Mouse (Mus musculus) bone marrow, adult 2 months (tissue): ENCODE data around the gene Prom1. TPM values are rescaled to one million over a fixed set of nuclear protein-coding genes. Genes with fewer than 3 reads are reported as not detected.

Source experiments
- H3K27ac ChIP-seq: fragments of 200-500 bp; 2 replicates; pipeline ENCODE4 v1.5.1; 2012; ENCODE audit warnings: low read depth, mild to moderate bottlenecking, control low read depth, inconsistent platforms, low read length; ENCODE audit not compliant: control insufficient read depth, poor library complexity, insufficient read depth
- H3K4me1 ChIP-seq: fragments of 200-500 bp; 2 replicates; pipeline ENCODE4 v1.6.1; 2011; ENCODE audit warnings: low read length; ENCODE audit not compliant: control insufficient read depth, insufficient read depth
- H3K4me3 ChIP-seq: fragments of 200-500 bp; replicated peaks from 2 replicates; pipeline ENCODE3; 2011; ENCODE audit warnings: mild to moderate bottlenecking, low read depth, low read length, control low read depth; ENCODE audit not compliant: control insufficient read depth
- CTCF ChIP-seq: fragments of 200-500 bp; IDR thresholded peaks from 2 replicates; pipeline ENCODE4 v1.5.1; 2011; ENCODE audit warnings: low read length, control low read depth; ENCODE audit not compliant: control insufficient read depth, insufficient read depth
- POLR2A ChIP-seq: fragments of 200-500 bp; IDR thresholded peaks from 2 replicates; pipeline ENCODE4 v1.6.1; 2011; ENCODE audit warnings: low read depth, mild to moderate bottlenecking, control low read depth, low read length, borderline replicate concordance; ENCODE audit not compliant: control insufficient read depth
- WGBS: fragments of 180-500 bp; shearing (Covaris S2); methylation state at CpG from one replicate; pipeline ENCODE4 v1.1.7; 2018; 5-methylcytosine and 5-hydroxymethylcytosine counted together
- polyA plus RNA-seq: library from polyadenylated mRNA; stranded (reverse); fragments of >200 nt; gene quantifications from 2 replicates; pipeline ENCODE4 v1.2.4, GENCODE M21; 2011; ENCODE audit warnings: low replicate concordance; ENCODE audit not compliant: missing spikeins, insufficient read depth, insufficient read length

Gene Prom1
- polyA plus RNA-seq, 1 experiment: 58.9 TPM

- WGBS: 55% methylated on average over 2 of the region's 2 CpGs
- TF ChIP-seq CTCF: no peak
- no peak for TF ChIP-seq POLR2A
- no peak overlapping the region for H3K27ac ChIP-seq
Observed at GRCm38 (mm10) chr5:44109121-44109520, 7.3 kb upstream of the Prom1 start.

GRCm38 (mm10) chr5:44108125-44108524 is 6.3 kb upstream of the Prom1 start:
- H3K4me3 ChIP-seq: no peak overlapping the region
- TF ChIP-seq POLR2A (no peak), CTCF (no peak)
- WGBS: 77% methylated on average over 4 of the region's 4 CpGs
- H3K27ac ChIP-seq: no peak overlapping the region
- H3K4me1 ChIP-seq: no peaks in the 10 kb centered on the region; the same call in 1 of the 2 replicates

More at GRCm38 (mm10) chr5:44109121-44109520, 7.3 kb upstream of the Prom1 start:
- H3K4me1 ChIP-seq: no peaks in the 10 kb centered on the region
- no peak overlapping the region for H3K4me3 ChIP-seq

- no peak overlapping the region for H3K27ac ChIP-seq
- H3K4me1 ChIP-seq: no peaks in the 10 kb centered on the region; the same call in 1 of the 2 replicates
- H3K4me3 ChIP-seq: no peak overlapping the region
- no peak for TF ChIP-seq CTCF
- TF ChIP-seq POLR2A: no peak
- WGBS: 15% methylated on average over 4 of the region's 4 CpGs
Observed at GRCm38 (mm10) chr5:44105192-44105591, 3.4 kb upstream of the Prom1 start.

- Histone ChIP-seq H3K27ac (no peak overlapping the region), H3K4me3 (no peak overlapping the region), H3K4me1 (no peaks in the 10 kb centered on the region; the same call in 1 of the 2 replicates)
- TF ChIP-seq POLR2A (no peak), CTCF (no peak)
- WGBS: 75% methylated on average over 8 of the region's 8 CpGs
Observed at GRCm38 (mm10) chr5:44104686-44105085, 2.9 kb upstream of the Prom1 start.

- Histone ChIP-seq H3K4me1 (no peaks in the 10 kb centered on the region; the same call in 1 of the 2 replicates), H3K4me3 (no peak overlapping the region), H3K27ac (no peak overlapping the region)
- TF ChIP-seq POLR2A: no peak
- TF ChIP-seq CTCF: 0 out of 2 replicates have a peak, but pooled peaks have one; percentile 4
- 67% methylated on average over 2 of the region's 2 CpGs for WGBS
Observed at GRCm38 (mm10) chr5:44104120-44104519, 2.3 kb upstream of the Prom1 start.

- WGBS: 80% methylated on average over 7 of the region's 7 CpGs
- no peak overlapping the region for H3K4me3 ChIP-seq
- no peak overlapping the region for H3K27ac ChIP-seq
- TF ChIP-seq CTCF (no peak), POLR2A (no peak)
- H3K4me1 ChIP-seq: no peaks in the 10 kb centered on the region; the same call in 1 of the 2 replicates
Observed at GRCm38 (mm10) chr5:44103121-44103520, 1.3 kb upstream of the Prom1 start.

GRCm38 (mm10) chr5:44100544-44101230 is 1.1 kb downstream of the Prom1 start:
- TF ChIP-seq POLR2A: no peak
- peak overlapping the region; percentile 77 for H3K4me3 ChIP-seq
- H3K4me1 ChIP-seq: no peaks in the 10 kb centered on the region; the same call in 1 of the 2 replicates
- H3K27ac ChIP-seq: peak overlapping the region; percentile 22; the same call in 1 of the 2 replicates
- WGBS: 1% methylated on average over 43 of the region's 43 CpGs

- H3K4me3 ChIP-seq: peak overlapping the region; percentile 77
- 0 out of 2 replicates have a peak overlapping the region, but pooled peaks have one; percentile 19 for H3K27ac ChIP-seq
- H3K4me1 ChIP-seq: no peaks in the 10 kb centered on the region; the same call in 1 of the 2 replicates
- 24% methylated on average over 12 of the region's 12 CpGs for WGBS
- no peak for TF ChIP-seq POLR2A
- TF ChIP-seq CTCF: no peak
Observed at GRCm38 (mm10) chr5:44100187-44100543, 1.7 kb downstream of the Prom1 start.

- 84% methylated on average over 5 of the region's 5 CpGs for WGBS
- no peaks in the 10 kb centered on the region for H3K4me1 ChIP-seq
- no peak overlapping the region for H3K4me3 ChIP-seq
- TF ChIP-seq POLR2A (no peak), CTCF (no peak)
- H3K27ac ChIP-seq: no peak overlapping the region
Observed at GRCm38 (mm10) chr5:44096996-44097395, 4.8 kb downstream of the Prom1 start.
